Mouse (Mus musculus): ENCODE data around the gene Sec14l2. TPM values are rescaled to one million over a fixed set of nuclear protein-coding genes. Genes with fewer than 3 reads are reported as not detected.

Sec14l2 gene
- 0.82 TPM for polyA plus RNA-seq (2014; fragmentation: Illumina TruSeq; extraction: RNeasy Lipid Tissue Mini Kit (QIAGEN cat#74804); ENCODE audit: low read depth, low replicate concordance)

GRCm38 (mm10) chr11:4122742-4123579 is at the start of gene Sec14l2:
Gene Sec14l2, minus strand, starts transcription at chr11:4123415.

DNA sequence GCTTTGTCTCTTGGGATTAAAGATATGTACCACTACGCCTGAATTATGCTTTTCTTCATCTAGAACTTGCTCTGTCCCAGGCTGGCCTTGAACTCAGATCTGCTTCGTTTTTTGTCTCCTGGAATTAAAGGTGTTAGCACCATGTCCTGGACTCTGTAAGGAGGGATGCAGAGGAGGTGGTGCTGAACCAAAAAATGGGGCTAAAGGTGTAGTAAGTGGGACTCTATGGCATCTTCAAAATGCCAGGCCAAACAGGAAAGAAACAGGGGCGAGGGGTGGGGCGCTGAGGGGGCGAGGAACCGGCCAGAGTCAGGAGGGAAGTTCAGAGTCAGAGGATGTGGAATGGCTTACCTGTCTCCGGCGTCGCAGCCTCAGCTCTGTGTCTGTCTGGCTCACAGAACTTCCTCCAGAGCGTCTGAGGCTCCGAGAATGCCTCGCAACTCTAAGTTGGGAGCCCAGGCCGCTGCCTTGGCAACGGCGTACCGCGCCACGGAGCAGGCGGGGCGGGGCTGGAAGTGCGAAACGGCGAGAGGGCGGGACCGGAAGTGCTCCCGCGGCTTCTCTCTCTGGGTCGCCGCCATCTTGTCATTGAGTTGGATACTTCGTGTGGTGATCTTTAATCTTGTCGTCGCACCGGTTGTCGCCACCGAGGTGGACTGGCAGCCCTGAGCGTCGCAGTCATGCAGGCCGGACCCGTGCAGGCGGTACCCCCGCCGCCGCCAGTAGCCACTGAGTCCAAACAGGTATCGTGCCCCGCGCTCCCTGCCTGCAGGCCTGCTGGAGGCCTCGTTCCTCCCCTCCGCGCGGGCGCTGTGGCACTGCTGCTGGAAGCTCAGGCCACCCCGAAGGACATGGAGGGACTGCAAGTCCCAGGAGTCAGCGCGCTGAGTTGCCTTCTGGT is 36.8 kb upstream of the Sec14l2 start, which contains the start of the genes Ccdc157 and Sf3a1:
Ccdc157 (minus strand) TSS at position 486 of the 901 bp plus-strand sequence.
Sf3a1 (plus strand) TSS at position 543 of the 901 bp plus-strand sequence.

DNA sequence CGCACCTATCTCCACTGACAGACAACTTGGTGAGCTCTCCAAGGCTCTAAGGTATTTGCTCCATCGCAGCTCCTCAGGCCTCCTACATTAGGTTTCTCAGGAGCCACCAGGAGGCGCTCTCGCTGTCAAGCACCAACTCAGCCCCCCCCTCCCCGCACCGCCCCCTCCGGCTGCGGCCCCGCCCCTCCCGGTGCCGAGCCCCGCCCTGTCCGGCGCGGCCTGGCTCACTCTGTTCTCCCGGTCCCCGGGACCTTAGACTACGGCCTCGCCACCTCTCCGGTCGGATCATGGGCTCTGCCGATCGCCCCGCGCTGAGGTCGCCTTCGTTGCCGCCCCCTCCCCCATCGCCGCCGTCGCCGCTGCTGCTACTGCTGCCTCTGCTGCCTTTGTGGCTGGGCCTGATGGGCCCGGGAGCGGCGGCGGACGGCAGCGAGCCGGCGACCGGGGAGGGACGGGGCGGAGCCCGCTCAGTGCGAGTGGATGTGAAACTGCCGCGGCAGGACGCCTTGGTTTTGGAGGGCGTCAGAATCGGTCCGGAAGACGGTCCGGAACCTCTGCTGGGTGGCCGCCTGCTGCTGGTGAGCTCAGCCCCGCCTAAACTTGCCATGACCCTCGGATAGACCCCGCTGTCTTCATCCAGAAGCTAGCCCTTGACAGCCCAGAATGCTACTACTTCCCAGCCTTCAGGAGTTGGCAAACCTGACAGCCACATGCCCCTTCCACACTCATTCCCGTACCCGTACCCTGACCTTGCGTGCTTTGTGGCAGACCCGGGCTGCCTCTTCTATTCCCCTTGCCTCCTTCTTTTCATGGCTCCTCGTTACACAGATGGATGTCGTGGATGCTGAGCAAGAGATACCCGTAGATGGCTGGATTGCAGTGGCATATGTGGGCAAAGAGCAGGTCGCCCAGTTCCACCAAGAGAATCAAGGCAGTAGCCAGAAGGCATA is 12.0 kb upstream of the Sec14l2 start, which contains the start of gene Rnf215:
Rnf215 (plus strand) TSS at position 217 of the 950 bp plus-strand sequence.

DNA sequence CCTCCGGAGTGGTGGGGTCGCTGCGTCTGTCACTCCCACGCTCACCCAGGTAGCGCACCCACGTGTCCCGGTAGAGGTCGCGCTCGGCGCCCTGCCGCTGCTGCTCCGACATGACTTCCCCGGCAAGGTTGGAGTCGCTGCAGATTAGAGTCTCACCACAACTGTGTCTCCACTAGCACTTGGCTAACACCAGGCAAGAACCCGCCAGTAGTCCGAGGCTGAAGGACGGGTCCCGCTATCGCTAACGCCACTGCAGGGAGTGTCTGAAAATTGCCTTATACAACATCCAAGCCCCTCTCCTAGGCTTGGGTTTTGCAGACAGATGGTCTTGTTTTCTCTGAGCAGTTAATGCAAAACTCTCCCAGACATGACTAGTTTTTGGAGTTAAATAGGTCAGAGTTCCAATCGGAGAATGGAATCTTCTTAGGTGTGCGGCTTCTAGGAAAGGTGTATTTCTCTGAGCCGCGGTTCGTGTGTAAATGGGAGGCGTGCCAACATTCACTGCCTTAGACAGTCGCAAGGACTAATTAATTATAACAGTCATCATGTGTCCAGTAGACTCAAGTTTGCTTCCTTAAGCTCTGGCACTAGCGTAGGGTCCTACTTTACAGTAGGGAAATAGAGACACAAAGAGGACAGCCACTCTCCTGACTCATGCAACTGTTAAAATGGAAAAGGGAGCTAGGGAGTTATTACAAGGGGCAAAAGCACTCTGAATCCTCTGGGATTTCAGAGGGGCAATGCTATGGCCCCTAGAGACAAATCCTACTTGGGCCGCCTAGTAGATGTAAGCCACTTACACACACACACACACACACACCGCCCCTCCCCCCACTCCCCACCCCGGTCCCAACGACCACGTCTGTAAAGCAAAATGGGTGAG is 27.8 kb downstream of the Sec14l2 start, which contains the start of gene Mtfp1:
Mtfp1 (minus strand) TSS at position 275 of the 883 bp plus-strand sequence.

DNA sequence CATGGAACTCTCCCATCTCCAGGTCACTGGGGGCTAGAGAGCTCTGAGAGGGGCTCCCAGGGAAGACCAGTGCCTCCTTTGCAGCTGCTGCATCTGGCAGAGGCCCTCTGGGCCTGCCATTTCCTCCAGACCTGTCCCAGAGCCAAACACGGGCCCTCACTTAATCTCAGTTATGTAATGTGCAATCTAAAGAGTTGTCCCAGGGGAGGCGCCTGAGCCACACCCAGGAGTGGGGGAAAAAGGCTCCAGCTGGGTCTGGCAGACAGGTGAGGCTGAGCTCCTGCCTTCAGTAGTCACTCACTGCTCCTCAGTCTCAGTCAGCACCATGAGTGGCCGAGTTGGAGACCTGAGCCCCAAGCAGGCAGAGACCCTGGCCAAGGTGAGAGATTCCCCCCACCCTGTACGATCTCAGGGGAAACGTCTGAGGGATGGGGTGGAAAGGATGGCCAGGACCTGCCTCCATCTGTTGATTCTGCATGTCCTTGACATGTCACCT is 58.5 kb downstream of the Sec14l2 start, which contains the start of gene Sec14l3:
Sec14l3 (plus strand) TSS at position 215 of the 496 bp plus-strand sequence.

Other genes starting within 250 kb of the Sec14l2 start
- 0.64 TPM for gene 4921536K21Rik, start 228.3 kb downstream of the Sec14l2 start, polyA plus RNA-seq (2014; fragmentation: Illumina TruSeq; extraction: RNeasy Lipid Tissue Mini Kit (QIAGEN cat#74804); ENCODE audit: low read depth, low replicate concordance)
- 4.7 TPM for gene Dusp18, start 228.2 kb downstream of the Sec14l2 start, polyA plus RNA-seq (2014; fragmentation: Illumina TruSeq; extraction: RNeasy Lipid Tissue Mini Kit (QIAGEN cat#74804); ENCODE audit: low read depth, low replicate concordance)
- gene Slc35e4, start 208.8 kb downstream of the Sec14l2 start, polyA plus RNA-seq (2014; fragmentation: Illumina TruSeq; extraction: RNeasy Lipid Tissue Mini Kit (QIAGEN cat#74804); ENCODE audit: low read depth, low replicate concordance) = not detected
- gene Tcn2, start 191.3 kb downstream of the Sec14l2 start, polyA plus RNA-seq (2014; fragmentation: Illumina TruSeq; extraction: RNeasy Lipid Tissue Mini Kit (QIAGEN cat#74804); ENCODE audit: low read depth, low replicate concordance) = 8.5 TPM
- gene Pes1, start 159.4 kb downstream of the Sec14l2 start, polyA plus RNA-seq (2014; fragmentation: Illumina TruSeq; extraction: RNeasy Lipid Tissue Mini Kit (QIAGEN cat#74804); ENCODE audit: low read depth, low replicate concordance) = 20.8 TPM
- not detected for gene 4930556J24Rik, start 146.6 kb downstream of the Sec14l2 start, polyA plus RNA-seq (2014; fragmentation: Illumina TruSeq; extraction: RNeasy Lipid Tissue Mini Kit (QIAGEN cat#74804); ENCODE audit: low read depth, low replicate concordance)
- gene Gal3st1, start 139.8 kb downstream of the Sec14l2 start, polyA plus RNA-seq (2014; fragmentation: Illumina TruSeq; extraction: RNeasy Lipid Tissue Mini Kit (QIAGEN cat#74804); ENCODE audit: low read depth, low replicate concordance) = not detected
- gene Sec14l4, start 92.0 kb downstream of the Sec14l2 start, polyA plus RNA-seq (2014; fragmentation: Illumina TruSeq; extraction: RNeasy Lipid Tissue Mini Kit (QIAGEN cat#74804); ENCODE audit: low read depth, low replicate concordance) = 0.47 TPM
- gene Sec14l3, start 58.6 kb downstream of the Sec14l2 start, polyA plus RNA-seq (2014; fragmentation: Illumina TruSeq; extraction: RNeasy Lipid Tissue Mini Kit (QIAGEN cat#74804); ENCODE audit: low read depth, low replicate concordance) = not detected
- gene Mtfp1, start 28.0 kb downstream of the Sec14l2 start, polyA plus RNA-seq (2014; fragmentation: Illumina TruSeq; extraction: RNeasy Lipid Tissue Mini Kit (QIAGEN cat#74804); ENCODE audit: low read depth, low replicate concordance) = 6.5 TPM
- 4.8 TPM for gene Rnf215, start 11.8 kb upstream of the Sec14l2 start, polyA plus RNA-seq (2014; fragmentation: Illumina TruSeq; extraction: RNeasy Lipid Tissue Mini Kit (QIAGEN cat#74804); ENCODE audit: low read depth, low replicate concordance)
- gene Ccdc157, start 36.9 kb upstream of the Sec14l2 start, polyA plus RNA-seq (2014; fragmentation: Illumina TruSeq; extraction: RNeasy Lipid Tissue Mini Kit (QIAGEN cat#74804); ENCODE audit: low read depth, low replicate concordance) = 4.5 TPM
- 17.6 TPM for gene Sf3a1, start 36.9 kb upstream of the Sec14l2 start, polyA plus RNA-seq (2014; fragmentation: Illumina TruSeq; extraction: RNeasy Lipid Tissue Mini Kit (QIAGEN cat#74804); ENCODE audit: low read depth, low replicate concordance)
- gene Tbc1d10a, start 63.4 kb upstream of the Sec14l2 start, polyA plus RNA-seq (2014; fragmentation: Illumina TruSeq; extraction: RNeasy Lipid Tissue Mini Kit (QIAGEN cat#74804); ENCODE audit: low read depth, low replicate concordance) = not detected
- gene Castor1, start 94.8 kb upstream of the Sec14l2 start, polyA plus RNA-seq (2014; fragmentation: Illumina TruSeq; extraction: RNeasy Lipid Tissue Mini Kit (QIAGEN cat#74804); ENCODE audit: low read depth, low replicate concordance) = not detected
- gene Osm, start 113.0 kb upstream of the Sec14l2 start, polyA plus RNA-seq (2014; fragmentation: Illumina TruSeq; extraction: RNeasy Lipid Tissue Mini Kit (QIAGEN cat#74804); ENCODE audit: low read depth, low replicate concordance) = not detected
- gene Lif, start 134.1 kb upstream of the Sec14l2 start, polyA plus RNA-seq (2014; fragmentation: Illumina TruSeq; extraction: RNeasy Lipid Tissue Mini Kit (QIAGEN cat#74804); ENCODE audit: low read depth, low replicate concordance) = not detected

Data from adrenal gland, adult 10 weeks (tissue).